Mouse (Mus musculus): ENCODE measurements around the gene Gpr161. TPM values are rescaled to one million over a fixed set of nuclear protein-coding genes. Genes with fewer than 3 reads are reported as not detected.

Gpr161 gene
- total RNA-seq, 2 experiments from 2014 or later: 12.7 to 14.3 TPM

DNA sequence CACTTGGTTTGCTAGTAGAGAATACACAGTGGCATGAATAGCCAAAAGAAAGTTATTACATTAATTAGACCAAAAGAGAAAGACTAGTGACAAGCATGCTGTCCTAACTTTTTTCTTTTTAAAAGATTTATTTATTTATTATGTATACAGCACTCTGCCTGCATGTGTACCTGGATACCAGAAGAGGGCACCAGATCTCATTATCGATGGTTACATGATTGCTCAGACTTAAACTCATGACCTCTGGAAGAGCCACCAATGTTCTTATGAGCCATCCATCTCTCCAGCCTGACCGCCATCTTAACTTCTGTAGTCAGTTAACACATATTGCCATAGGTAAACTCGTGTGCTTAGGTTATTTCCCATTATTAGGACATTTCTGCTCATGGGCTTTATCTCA, 69.5 kb downstream of the Gpr161 start:
- intact Hi-C loops (cut with DNase I): no loop called here
- DNase-seq (ENCODE audit: extremely low spot score in 1 of 2, low spot score in 2 of 2): no peak

DNA sequence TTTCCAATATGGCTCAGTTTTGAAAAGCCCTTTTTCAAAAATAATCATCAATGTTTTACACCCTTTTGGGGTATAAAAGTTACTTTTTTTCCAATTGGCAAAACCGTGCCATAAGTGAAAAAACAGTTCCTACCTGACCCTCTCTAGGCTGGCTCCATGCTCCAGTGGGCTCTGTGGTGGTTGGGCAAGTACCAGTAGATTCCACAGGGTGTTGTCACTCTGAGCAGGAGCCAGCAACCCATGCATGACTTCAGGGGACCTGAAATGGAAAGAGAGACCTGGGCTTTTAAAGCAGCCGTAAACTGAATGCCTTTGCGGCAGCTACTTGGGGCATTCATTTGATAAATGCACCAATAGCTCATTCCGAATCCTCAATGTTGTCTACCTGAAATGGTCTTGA, 75.4 kb downstream of the Gpr161 start:
- no peak for DNase-seq (ENCODE audit: extremely low spot score in 1 of 2, low spot score in 2 of 2)
- intact Hi-C loops (cut with DNase I): no loop called here

DNA sequence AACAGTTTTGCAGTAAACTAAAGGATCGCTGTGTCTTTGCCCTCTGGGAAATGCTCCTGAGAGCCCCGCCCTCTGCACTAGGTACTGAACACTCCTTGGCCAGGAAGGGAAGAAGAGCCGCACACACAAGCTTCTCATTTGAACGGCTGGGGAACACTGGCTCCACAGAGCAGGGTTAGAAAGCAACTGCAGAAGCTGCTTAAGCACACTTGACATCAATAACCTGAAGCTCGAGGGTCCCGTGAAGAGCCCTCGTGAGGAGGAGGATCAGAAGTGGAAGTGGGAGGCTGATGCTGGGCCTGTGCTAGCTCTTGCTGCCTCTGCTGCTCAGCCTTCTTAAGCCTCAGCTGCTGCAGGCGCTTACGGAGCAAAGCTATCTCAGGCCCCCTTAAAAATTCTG, 78.2 kb downstream of the Gpr161 start:
- no peak for DNase-seq (ENCODE audit: extremely low spot score in 1 of 2, low spot score in 2 of 2)
- intact Hi-C loops (cut with DNase I): no loop called here

Other genes starting within 250 kb of the Gpr161 start
- gene Tbx19, start 135.0 kb upstream of the Gpr161 start, total RNA-seq (2021): not detected
- gene Sft2d2, start 101.4 kb upstream of the Gpr161 start, total RNA-seq (2021): 1 to 10 TPM; 6.8 to 6.9 TPM
- 10 to 100 TPM; 72.8 to 75.8 TPM for gene Tiprl, start 58.8 kb upstream of the Gpr161 start, total RNA-seq (2021)
- gene Dcaf6, start 164.7 kb downstream of the Gpr161 start, total RNA-seq (2021): 10 to 100 TPM; 89.1 to 90.6 TPM
- 100 to 1,000 TPM; 142 to 147 TPM for gene Mpc2, start 164.8 kb downstream of the Gpr161 start, total RNA-seq (2021)
- gene Adcy10, start 189.4 kb downstream of the Gpr161 start, total RNA-seq (2021): under 1 TPM; 0.43 to 0.53 TPM

Measured in left cerebral cortex, postnatal 10 days (tissue).